Mouse (Mus musculus): ENCODE results near the gene Caskin2. TPM values are rescaled to one million over a fixed set of nuclear protein-coding genes. Genes with fewer than 3 reads are reported as not detected.

The Caskin2 gene
- total RNA-seq, 1 experiment from 2014 or later = 5.0 TPM

GRCm38 (mm10) chr11:115834033-115834432 lies 20.6 kb upstream of the Caskin2 start:
- no peak for ATAC-seq (replicated peaks in 1 of 2; ENCODE audit: insufficient read depth in 1 of 2, low FRiP score in 2 of 2, low TSS enrichment in 1 of 2, low read depth in 1 of 2, poor library complexity in 2 of 2, severe bottlenecking in 2 of 2)

DNA sequence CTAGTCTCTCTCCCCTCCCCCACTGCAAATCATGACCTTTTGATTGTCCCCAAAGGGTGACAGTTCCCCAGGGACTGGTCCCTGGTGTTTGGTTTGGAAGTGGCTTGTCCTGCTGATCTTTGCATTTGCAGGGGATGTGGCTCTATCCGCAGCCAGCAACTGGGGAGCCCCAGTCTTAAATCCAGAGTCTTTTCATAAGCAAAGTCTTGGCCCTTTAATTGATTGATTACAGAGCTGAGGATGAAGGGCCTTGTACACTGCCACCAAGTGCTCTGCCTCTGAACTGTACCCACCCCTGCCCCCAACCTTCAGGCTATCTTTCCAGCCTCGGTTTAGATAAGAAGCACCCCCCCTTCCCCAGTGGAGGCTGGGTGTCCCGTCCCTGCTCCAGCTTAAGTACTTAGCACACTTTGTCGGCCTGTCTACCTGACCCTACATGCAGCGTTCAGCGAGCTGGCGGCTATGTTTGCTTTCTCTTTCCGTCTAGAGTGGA lies 19.6 kb upstream of the Caskin2 start:
- no peak for ATAC-seq (replicated peaks in 1 of 2; ENCODE audit: insufficient read depth in 1 of 2, low FRiP score in 2 of 2, low TSS enrichment in 1 of 2, low read depth in 1 of 2, poor library complexity in 2 of 2, severe bottlenecking in 2 of 2)

DNA sequence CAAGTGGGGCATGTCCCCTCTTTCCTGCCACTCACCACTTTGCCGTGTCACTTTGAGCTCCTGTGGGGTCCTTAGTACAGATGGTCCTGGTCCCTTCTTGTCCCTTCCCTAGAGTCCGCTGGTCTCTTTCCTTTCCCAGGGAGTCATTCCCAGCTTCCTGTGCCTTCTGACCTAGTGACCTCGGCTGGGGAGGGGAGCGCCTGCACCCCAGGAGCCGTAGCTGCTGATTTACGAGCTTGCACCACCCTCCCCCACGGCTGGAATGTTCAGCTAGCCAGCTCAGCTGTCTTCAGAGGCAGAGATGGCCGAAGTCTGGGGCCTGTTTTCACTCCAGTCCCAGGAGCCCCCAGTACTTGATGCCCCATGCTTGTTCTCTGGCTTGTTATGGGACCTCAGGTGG lies 19.1 kb upstream of the Caskin2 start:
- no peak for ATAC-seq (replicated peaks in 1 of 2; ENCODE audit: insufficient read depth in 1 of 2, low FRiP score in 2 of 2, low TSS enrichment in 1 of 2, low read depth in 1 of 2, poor library complexity in 2 of 2, severe bottlenecking in 2 of 2)

DNA sequence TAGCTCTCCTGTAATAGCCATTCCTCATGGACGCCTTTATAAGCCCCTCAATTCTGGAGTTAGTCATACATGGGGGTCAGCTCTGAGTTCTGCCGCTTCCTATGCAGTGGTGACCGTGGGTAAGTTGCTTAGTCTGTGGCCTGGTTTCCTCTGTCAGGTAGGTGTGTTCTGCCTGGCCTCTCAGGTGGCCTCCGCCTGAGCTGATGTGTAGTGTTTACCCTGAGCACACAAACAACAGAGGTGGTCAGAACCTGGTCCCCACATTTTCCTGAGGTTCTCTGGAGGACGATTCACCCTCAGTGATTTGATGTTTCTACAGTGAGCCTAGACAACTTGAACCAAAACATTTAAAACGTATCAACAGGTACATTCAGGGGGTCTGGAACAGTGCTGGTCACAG lies 18.6 kb upstream of the Caskin2 start:
- ATAC-seq (replicated peaks in 1 of 2; ENCODE audit: insufficient read depth in 1 of 2, low FRiP score in 2 of 2, low TSS enrichment in 1 of 2, low read depth in 1 of 2, poor library complexity in 2 of 2, severe bottlenecking in 2 of 2) = no peak

GRCm38 (mm10) chr11:115831518-115831917 lies 18.1 kb upstream of the Caskin2 start:
- no peak for ATAC-seq (replicated peaks in 1 of 2; ENCODE audit: insufficient read depth in 1 of 2, low FRiP score in 2 of 2, low TSS enrichment in 1 of 2, low read depth in 1 of 2, poor library complexity in 2 of 2, severe bottlenecking in 2 of 2)

DNA sequence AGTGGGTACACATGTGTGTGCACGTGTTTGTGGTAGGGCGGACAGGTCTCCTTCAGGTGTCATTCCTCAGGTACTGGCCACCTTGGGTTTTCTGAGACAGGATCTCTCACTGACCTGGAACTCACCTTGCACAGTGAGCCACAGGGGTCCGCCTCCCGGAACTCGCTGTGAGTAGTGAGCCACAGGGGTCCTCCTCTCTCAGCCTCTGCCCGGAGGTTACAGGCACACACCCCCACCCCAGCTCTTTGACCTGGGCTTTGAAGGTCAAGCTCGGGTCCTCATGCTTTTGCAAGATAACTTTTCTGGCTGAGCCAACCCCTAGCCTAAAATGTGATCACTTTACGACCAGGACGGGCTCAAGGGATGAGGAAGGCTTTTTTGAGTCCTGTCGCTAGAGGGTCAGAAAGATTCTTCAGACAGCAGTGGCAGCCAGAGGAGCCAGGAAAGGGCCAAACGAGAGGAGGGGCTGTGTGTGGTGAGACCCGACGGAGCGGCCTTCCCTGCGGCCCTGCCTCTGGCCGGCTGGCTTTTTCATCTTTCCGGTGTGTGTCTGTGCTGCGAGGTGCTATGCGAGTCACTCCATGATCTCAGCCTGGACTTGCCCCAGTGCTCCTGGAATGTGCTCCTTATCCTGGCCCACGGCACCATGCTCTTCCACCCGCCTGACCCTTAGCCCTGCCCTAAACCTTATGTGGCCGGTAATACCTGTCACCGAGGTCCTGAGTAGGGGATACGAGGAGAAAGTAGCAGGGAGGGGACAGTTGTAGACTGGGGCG lies 17.3 kb upstream of the Caskin2 start:
- no peak for ATAC-seq (replicated peaks in 1 of 2; ENCODE audit: insufficient read depth in 1 of 2, low FRiP score in 2 of 2, low TSS enrichment in 1 of 2, low read depth in 1 of 2, poor library complexity in 2 of 2, severe bottlenecking in 2 of 2)

DNA sequence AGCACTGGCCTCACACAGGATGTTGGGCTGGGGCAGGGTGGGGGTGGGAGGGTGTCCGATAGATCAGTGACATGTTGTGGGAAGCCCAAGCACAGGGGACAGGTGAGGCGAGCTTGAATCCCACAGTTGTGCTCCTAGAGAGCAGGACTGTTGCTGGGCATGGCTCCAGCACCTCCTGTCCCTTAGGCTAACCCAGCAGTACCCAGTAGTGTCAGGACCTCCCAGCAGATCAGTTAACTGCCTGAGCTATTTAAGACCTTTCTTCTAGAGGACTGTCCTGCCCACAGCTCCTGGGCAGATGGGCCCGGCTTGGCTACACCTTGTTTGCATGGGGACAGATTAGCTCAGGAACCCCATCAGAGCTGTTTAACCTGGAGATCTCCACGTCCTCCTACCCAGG lies 15.6 kb upstream of the Caskin2 start:
- ATAC-seq (replicated peaks in 1 of 2; ENCODE audit: insufficient read depth in 1 of 2, low FRiP score in 2 of 2, low TSS enrichment in 1 of 2, low read depth in 1 of 2, poor library complexity in 2 of 2, severe bottlenecking in 2 of 2) = no peak

GRCm38 (mm10) chr11:115827624-115828023 lies 14.2 kb upstream of the Caskin2 start:
- ATAC-seq (replicated peaks in 1 of 2; ENCODE audit: insufficient read depth in 1 of 2, low FRiP score in 2 of 2, low TSS enrichment in 1 of 2, low read depth in 1 of 2, poor library complexity in 2 of 2, severe bottlenecking in 2 of 2) = no peak

- ATAC-seq (replicated peaks in 1 of 2; ENCODE audit: insufficient read depth in 1 of 2, low FRiP score in 2 of 2, low TSS enrichment in 1 of 2, low read depth in 1 of 2, poor library complexity in 2 of 2, severe bottlenecking in 2 of 2) = no peak
Measured at GRCm38 (mm10) chr11:115826487-115826886, 13.0 kb upstream of the Caskin2 start.

GRCm38 (mm10) chr11:115824813-115825212 lies 11.4 kb upstream of the Caskin2 start:
- no peak for ATAC-seq (replicated peaks in 1 of 2; ENCODE audit: insufficient read depth in 1 of 2, low FRiP score in 2 of 2, low TSS enrichment in 1 of 2, low read depth in 1 of 2, poor library complexity in 2 of 2, severe bottlenecking in 2 of 2)

GRCm38 (mm10) chr11:115823774-115824740 lies 10.6 kb upstream of the Caskin2 start, which contains the start of gene Llgl2:
TSS of gene Llgl2 (plus strand) at chr11:115824049.
- peak; percentile 78 to 90 for ATAC-seq (replicated peaks in 1 of 2; ENCODE audit: insufficient read depth in 1 of 2, low FRiP score in 2 of 2, low TSS enrichment in 1 of 2, low read depth in 1 of 2, poor library complexity in 2 of 2, severe bottlenecking in 2 of 2)

GRCm38 (mm10) chr11:115821001-115821400 lies 7.6 kb upstream of the Caskin2 start:
- no peak for ATAC-seq (replicated peaks in 1 of 2; ENCODE audit: insufficient read depth in 1 of 2, low FRiP score in 2 of 2, low TSS enrichment in 1 of 2, low read depth in 1 of 2, poor library complexity in 2 of 2, severe bottlenecking in 2 of 2)

GRCm38 (mm10) chr11:115819915-115820623 lies 6.6 kb upstream of the Caskin2 start:
- ATAC-seq (replicated peaks in 1 of 2; ENCODE audit: insufficient read depth in 1 of 2, low FRiP score in 2 of 2, low TSS enrichment in 1 of 2, low read depth in 1 of 2, poor library complexity in 2 of 2, severe bottlenecking in 2 of 2) = no peak

DNA sequence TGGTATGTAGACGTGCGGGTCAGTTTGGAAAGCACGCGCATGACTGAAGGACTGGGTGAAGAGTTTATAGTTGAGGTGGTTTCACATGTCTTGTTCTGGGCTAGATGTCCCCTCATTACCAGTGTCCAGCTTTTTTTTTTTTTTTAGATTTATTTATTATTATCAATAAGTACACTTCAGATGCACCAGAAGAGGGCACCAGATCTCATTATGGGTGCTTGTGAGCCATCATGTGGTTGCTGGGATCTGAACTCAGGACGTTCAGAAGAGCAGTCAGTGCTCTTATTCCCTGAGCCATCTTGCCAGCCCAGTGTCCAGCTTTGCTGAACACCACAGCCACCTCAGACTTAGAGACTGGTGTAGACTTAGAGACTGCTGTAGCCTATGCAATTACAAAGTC lies 3.9 kb upstream of the Caskin2 start:
- no peak for ATAC-seq (replicated peaks in 1 of 2; ENCODE audit: insufficient read depth in 1 of 2, low FRiP score in 2 of 2, low TSS enrichment in 1 of 2, low read depth in 1 of 2, poor library complexity in 2 of 2, severe bottlenecking in 2 of 2)

- peak; percentile 13 to 56; a peak in 3 of 4 replicates for ATAC-seq (replicated peaks in 1 of 2; ENCODE audit: insufficient read depth in 1 of 2, low FRiP score in 2 of 2, low TSS enrichment in 1 of 2, low read depth in 1 of 2, poor library complexity in 2 of 2, severe bottlenecking in 2 of 2)
Measured at GRCm38 (mm10) chr11:115814605-115815450, 1.4 kb upstream of the Caskin2 start, which contains the start of gene Tsen54. TSS of gene Tsen54 (plus strand) at chr11:115814724.

- ATAC-seq (replicated peaks in 1 of 2; ENCODE audit: insufficient read depth in 1 of 2, low FRiP score in 2 of 2, low TSS enrichment in 1 of 2, low read depth in 1 of 2, poor library complexity in 2 of 2, severe bottlenecking in 2 of 2) = no peak
Measured at GRCm38 (mm10) chr11:115812533-115813420, 662 bp downstream of the Caskin2 start.
